Mouse (Mus musculus) heart, embryonic 15.5 days (tissue): Measurements from ENCODE around the gene Slc7a14. TPM values are rescaled to one million over a fixed set of nuclear protein-coding genes. Genes with fewer than 3 reads are reported as not detected.
"Not testable (repeated sequence)": the region's sequence is repeated elsewhere in the genome, so short reads cannot be mapped to it uniquely, and the experiment has no call there.

Experiments
- ATAC-seq: fragments of 200-750 bp; cut with Nextera tagmentation; replicated peaks from 2 replicates; pipeline ENCODE4 v1.8.0; 2017; ENCODE audit warnings: low read depth, moderate TSS enrichment; ENCODE audit not compliant: insufficient number of reproducible peaks, insufficient read depth, low FRiP score
- H3K27ac ChIP-seq: fragments of 300-500 bp; sonication (generic); 2 replicates; pipeline ENCODE4 v1.5.1; 2015; ENCODE audit warnings: mild to moderate bottlenecking, inconsistent platforms
- H3K27me3 ChIP-seq: fragments of 300-500 bp; sonication (generic); 2 replicates; pipeline ENCODE4 v1.6.1; 2015; ENCODE audit warnings: inconsistent platforms
- H3K36me3 ChIP-seq: fragments of 300-500 bp; sonication (generic); 2 replicates; pipeline ENCODE4 v1.6.1; 2015; ENCODE audit warnings: mild to moderate bottlenecking, inconsistent platforms
- H3K4me1 ChIP-seq: fragments of 300-500 bp; sonication (generic); replicated peaks from 2 replicates; pipeline ENCODE4 v1.6.1; 2015; ENCODE audit warnings: inconsistent platforms
- H3K4me2 ChIP-seq: fragments of 300-500 bp; sonication (generic); 2 replicates; pipeline ENCODE4 v1.6.1; 2015; ENCODE audit warnings: inconsistent platforms, mild to moderate bottlenecking, moderate library complexity
- H3K4me3 ChIP-seq: fragments of 300-500 bp; sonication (generic); 2 replicates; pipeline ENCODE4 v1.5.1; 2015; ENCODE audit warnings: mild to moderate bottlenecking, inconsistent platforms
- H3K9ac ChIP-seq: fragments of 300-500 bp; sonication (generic); 2 replicates; pipeline ENCODE4 v1.6.1; 2015; ENCODE audit warnings: mild to moderate bottlenecking, inconsistent platforms
- H3K9me3 ChIP-seq: fragments of 300-500 bp; sonication (generic); replicated peaks from 2 replicates; pipeline ENCODE4 v1.6.1; 2016; ENCODE audit warnings: inconsistent platforms
- WGBS: fragments of 180-500 bp; shearing (Covaris S2); methylation state at CpG from one replicate; pipeline ENCODE4 v1.1.7; 2015; ENCODE audit warnings: mixed read lengths; 5-methylcytosine and 5-hydroxymethylcytosine counted together
- polyA plus RNA-seq: library from polyadenylated mRNA; unstranded; fragments of >200 nt; fragmentation: Nextera tagmentation; extraction: Ambion mirVana; gene quantifications from 2 replicates; pipeline ENCODE4 v1.2.1, GENCODE M21; 2015

Slc7a14 gene
- polyA plus RNA-seq, 1 experiment from 2014 or later: 0.23 TPM

- no peak overlapping the region for H3K27ac ChIP-seq
- no peak overlapping the region for H3K4me3 ChIP-seq
- no peaks in the 10 kb centered on the region for H3K4me1 ChIP-seq
- 56% methylated on average over 11 of the region's 11 CpGs for WGBS
- no peaks in the 10 kb centered on the region for H3K9me3 ChIP-seq
- ATAC-seq: no peak; the same call in 1 of the 2 replicates
- no peak overlapping the region for H3K9ac ChIP-seq
- H3K4me2 ChIP-seq: no peak overlapping the region
- no peaks in the 10 kb centered on the region for H3K36me3 ChIP-seq
- H3K27me3 ChIP-seq: no peaks in the 10 kb centered on the region
These were observed 18.2 kb downstream of the Slc7a14 start for GRCm38 (mm10) chr3:31291673-31292602.

GRCm38 (mm10) chr3:31287421-31287948 is 22.7 kb downstream of the Slc7a14 start:
- Histone ChIP-seq H3K27ac (no peak overlapping the region), H3K36me3 (no peaks in the 10 kb centered on the region), H3K4me1 (no peaks in the 10 kb centered on the region), H3K27me3 (no peaks in the 10 kb centered on the region), H3K9me3 (no peaks in the 10 kb centered on the region), H3K9ac (no peak overlapping the region), H3K4me2 (no peak overlapping the region), H3K4me3 (no peak overlapping the region)
- ATAC-seq: no peak
- 44% methylated on average over 3 of the region's 3 CpGs for WGBS

GRCm38 (mm10) chr3:31281116-31281515 is 29.1 kb downstream of the Slc7a14 start:
- no peaks in the 10 kb centered on the region for H3K27me3 ChIP-seq
- H3K27ac ChIP-seq: no peak overlapping the region
- H3K4me2 ChIP-seq: no peak overlapping the region
- no peak for ATAC-seq
- no peak overlapping the region for H3K9ac ChIP-seq
- H3K9me3 ChIP-seq: no peaks in the 10 kb centered on the region
- WGBS: 60% methylated on average over 2 of the region's 2 CpGs
- no peak overlapping the region for H3K4me3 ChIP-seq
- H3K36me3 ChIP-seq: no peaks in the 10 kb centered on the region
- H3K4me1 ChIP-seq: no peaks in the 10 kb centered on the region

- no peaks in the 10 kb centered on the region for H3K36me3 ChIP-seq
- 55% methylated on average over 2 of the region's 2 CpGs for WGBS
- 0 out of 2 replicates have a peak, but pooled peaks cover 3% of the 10 kb centered on the region for H3K4me1 ChIP-seq
- ATAC-seq: no peak
- no peak overlapping the region for H3K27ac ChIP-seq
- no peaks in the 10 kb centered on the region for H3K27me3 ChIP-seq
- H3K9ac ChIP-seq: no peak overlapping the region
- H3K4me3 ChIP-seq: no peak overlapping the region
- no peak overlapping the region for H3K4me2 ChIP-seq
- H3K9me3 ChIP-seq: no peaks in the 10 kb centered on the region
These were observed 35.3 kb downstream of the Slc7a14 start for GRCm38 (mm10) chr3:31274875-31275274.

- H3K36me3 ChIP-seq, H3K27me3 ChIP-seq, H3K27ac ChIP-seq, H3K4me2 ChIP-seq, H3K9me3 ChIP-seq, ATAC-seq, H3K4me3 ChIP-seq, H3K4me1 ChIP-seq, H3K9ac ChIP-seq: not testable (repeated sequence)
These were observed 36.9 kb downstream of the Slc7a14 start for GRCm38 (mm10) chr3:31273247-31273646.

GRCm38 (mm10) chr3:31272635-31273034 is 37.5 kb downstream of the Slc7a14 start:
- no peak overlapping the region for H3K4me2 ChIP-seq
- H3K4me3 ChIP-seq: no peak overlapping the region
- no peak for ATAC-seq
- no peak overlapping the region for H3K27ac ChIP-seq
- no peaks in the 10 kb centered on the region for H3K27me3 ChIP-seq
- no peaks in the 10 kb centered on the region for H3K36me3 ChIP-seq
- 57% methylated on average over 2 of the region's 2 CpGs for WGBS
- H3K9me3 ChIP-seq: no peaks in the 10 kb centered on the region
- H3K4me1 ChIP-seq: 0 out of 2 replicates have a peak, but pooled peaks cover 3% of the 10 kb centered on the region
- H3K9ac ChIP-seq: no peak overlapping the region

- Histone ChIP-seq H3K4me1 (0 out of 2 replicates have a peak, but pooled peaks cover 3% of the 10 kb centered on the region), H3K9me3 (no peaks in the 10 kb centered on the region), H3K27me3 (no peaks in the 10 kb centered on the region), H3K4me2 (no peak overlapping the region), H3K4me3 (no peak overlapping the region), H3K9ac (no peak overlapping the region), H3K36me3 (no peaks in the 10 kb centered on the region), H3K27ac (no peak overlapping the region)
- WGBS: 73% methylated on average over 4 of the region's 4 CpGs
- no peak for ATAC-seq
These were observed 40.4 kb downstream of the Slc7a14 start for GRCm38 (mm10) chr3:31269551-31270317.

- no peak for ATAC-seq
- Histone ChIP-seq H3K4me3 (no peak overlapping the region), H3K4me2 (no peak overlapping the region), H3K9me3 (no peaks in the 10 kb centered on the region), H3K4me1 (0 out of 2 replicates have a peak, but pooled peaks cover 6% of the 10 kb centered on the region), H3K36me3 (no peaks in the 10 kb centered on the region), H3K9ac (no peak overlapping the region), H3K27ac (no peak overlapping the region), H3K27me3 (no peaks in the 10 kb centered on the region)
- WGBS: 51% methylated on average over 2 of the region's 2 CpGs
These were observed 42.3 kb downstream of the Slc7a14 start for GRCm38 (mm10) chr3:31267921-31268320.

GRCm38 (mm10) chr3:31266941-31267340 is 43.2 kb downstream of the Slc7a14 start:
- H3K27me3 ChIP-seq: no peaks in the 10 kb centered on the region
- 0 out of 2 replicates have a peak, but pooled peaks cover 4% of the 10 kb centered on the region for H3K4me1 ChIP-seq
- H3K4me3 ChIP-seq: no peak overlapping the region
- H3K4me2 ChIP-seq: no peak overlapping the region
- H3K27ac ChIP-seq: no peak overlapping the region
- no peaks in the 10 kb centered on the region for H3K36me3 ChIP-seq
- ATAC-seq: no peak
- WGBS: 77% methylated on average over 7 of the region's 7 CpGs
- no peaks in the 10 kb centered on the region for H3K9me3 ChIP-seq
- no peak overlapping the region for H3K9ac ChIP-seq

GRCm38 (mm10) chr3:31263535-31263934 is 46.6 kb downstream of the Slc7a14 start:
- no peak overlapping the region for H3K9ac ChIP-seq
- peaks cover 19% of the 10 kb centered on the region for H3K4me1 ChIP-seq
- H3K36me3 ChIP-seq: no peaks in the 10 kb centered on the region
- ATAC-seq: no peak
- no peak overlapping the region for H3K27ac ChIP-seq
- H3K4me3 ChIP-seq: no peak overlapping the region
- no peaks in the 10 kb centered on the region for H3K27me3 ChIP-seq
- no peak overlapping the region for H3K4me2 ChIP-seq
- no peaks in the 10 kb centered on the region for H3K9me3 ChIP-seq
- 45% methylated on average over 3 of the region's 3 CpGs for WGBS

GRCm38 (mm10) chr3:31261418-31262014 is 48.7 kb downstream of the Slc7a14 start:
- ATAC-seq: no peak
- H3K27ac ChIP-seq: no peak overlapping the region
- H3K9ac ChIP-seq: no peak overlapping the region
- no peaks in the 10 kb centered on the region for H3K27me3 ChIP-seq
- H3K9me3 ChIP-seq: no peaks in the 10 kb centered on the region
- WGBS: 63% methylated on average over 7 of the region's 7 CpGs
- H3K36me3 ChIP-seq: no peaks in the 10 kb centered on the region
- H3K4me2 ChIP-seq: no peak overlapping the region
- no peak overlapping the region for H3K4me3 ChIP-seq
- peaks cover 19% of the 10 kb centered on the region for H3K4me1 ChIP-seq
